Mouse (Mus musculus): ENCODE measurements around the gene Cst10. TPM values are rescaled to one million over a fixed set of nuclear protein-coding genes. Genes with fewer than 3 reads are reported as not detected.

Cst10 gene
- not detected in 2 replicates for polyA plus RNA-seq (2015; fragmentation: Nextera tagmentation; extraction: Ambion mirVana)

GRCm38 (mm10) chr2:149404757-149405156, at the start of gene Cst10:
Gene Cst10, plus strand, starts transcription at chr2:149405057.
- no peak within 1 kb of the TSS for H3K9ac ChIP-seq (ENCODE audit: low read depth, low read length)
- H3K4me3 ChIP-seq (ENCODE audit: low read depth, low read length), result no peak within 1 kb of the TSS
- WGBS, result 58% methylated on average over 1 of the region's 1 CpGs
- H3K27ac ChIP-seq (ENCODE audit: low read depth, low read length), result no peak within 1 kb of the TSS
- TF ChIP-seq CTCF (IDR thresholded peaks at IDR 0.05; ENCODE audit: low read depth), result no peak
- H3K27me3 ChIP-seq (replicated peaks; ENCODE audit: control insufficient read depth, insufficient read depth, low read length), result no peaks in the 10 kb centered on the region
- no peaks in the 10 kb centered on the region for H3K36me3 ChIP-seq (ENCODE audit: control insufficient read depth, insufficient read depth)
- ATAC-seq, result no peak
- no peak within 1 kb of the TSS for H3K4me2 ChIP-seq (replicated peaks; ENCODE audit: low read depth)
- no peaks in the 10 kb centered on the region for H3K9me3 ChIP-seq (ENCODE audit: control insufficient read depth)
- H3K4me1 ChIP-seq (replicated peaks; ENCODE audit: control insufficient read depth, insufficient read depth, low read length), result no peaks in the 10 kb centered on the region

- no peaks in the 10 kb centered on the region for H3K9me3 ChIP-seq (ENCODE audit: control insufficient read depth)
- no peak overlapping the region for H3K4me3 ChIP-seq (ENCODE audit: low read depth, low read length)
- H3K27me3 ChIP-seq (replicated peaks; ENCODE audit: control insufficient read depth, insufficient read depth, low read length), result no peaks in the 10 kb centered on the region
- H3K36me3 ChIP-seq (ENCODE audit: control insufficient read depth, insufficient read depth), result no peaks in the 10 kb centered on the region
- no peak for TF ChIP-seq CTCF (IDR thresholded peaks at IDR 0.05; ENCODE audit: low read depth)
- H3K4me2 ChIP-seq (replicated peaks; ENCODE audit: low read depth), result no peak overlapping the region
- H3K27ac ChIP-seq (ENCODE audit: low read depth, low read length), result no peak overlapping the region
- no peaks in the 10 kb centered on the region for H3K4me1 ChIP-seq (replicated peaks; ENCODE audit: control insufficient read depth, insufficient read depth, low read length)
- H3K9ac ChIP-seq (ENCODE audit: low read depth, low read length), result no peak overlapping the region
- WGBS, result 53% methylated on average over 3 of the region's 3 CpGs
- no peak for ATAC-seq
Measured at GRCm38 (mm10) chr2:149392951-149393350, 11.9 kb upstream of the Cst10 start.

- 24% methylated on average over 3 of the region's 4 CpGs for WGBS
- Histone ChIP-seq H3K27me3 (replicated peaks; ENCODE audit: control insufficient read depth, insufficient read depth, low read length) (no peaks in the 10 kb centered on the region), H3K27ac (ENCODE audit: low read depth, low read length) (no peak overlapping the region), H3K9ac (ENCODE audit: low read depth, low read length) (no peak overlapping the region), H3K36me3 (ENCODE audit: control insufficient read depth, insufficient read depth) (no peaks in the 10 kb centered on the region), H3K4me2 (replicated peaks; ENCODE audit: low read depth) (no peak overlapping the region), H3K9me3 (ENCODE audit: control insufficient read depth) (no peaks in the 10 kb centered on the region), H3K4me1 (replicated peaks; ENCODE audit: control insufficient read depth, insufficient read depth, low read length) (no peaks in the 10 kb centered on the region), H3K4me3 (ENCODE audit: low read depth, low read length) (no peak overlapping the region)
- TF ChIP-seq CTCF (IDR thresholded peaks at IDR 0.05; ENCODE audit: low read depth), result peak; percentile 61
- ATAC-seq, result no peak
Measured at GRCm38 (mm10) chr2:149422564-149422963, 17.7 kb downstream of the Cst10 start.
